Mouse (Mus musculus): Measurements from ENCODE around the gene Fmnl2.

- TF ChIP-seq POLR2A (IDR thresholded peaks at IDR 0.05; ENCODE audit: insufficient read length, low read depth), result no peak
- TF ChIP-seq MYOD1 (IDR thresholded peaks at IDR 0.05; ENCODE audit: control insufficient read depth in 1 of 3, insufficient read length in 2 of 3, low read depth in 2 of 3), result no peak
These were observed 15.0 kb downstream of the Fmnl2 start for GRCm38 (mm10) chr2:52872636-52873035.

Measured in myocyte (in vitro differentiated cells).